11 mouse cellular contexts compared by ENCODE assay signal in the genomic region with DNA sequence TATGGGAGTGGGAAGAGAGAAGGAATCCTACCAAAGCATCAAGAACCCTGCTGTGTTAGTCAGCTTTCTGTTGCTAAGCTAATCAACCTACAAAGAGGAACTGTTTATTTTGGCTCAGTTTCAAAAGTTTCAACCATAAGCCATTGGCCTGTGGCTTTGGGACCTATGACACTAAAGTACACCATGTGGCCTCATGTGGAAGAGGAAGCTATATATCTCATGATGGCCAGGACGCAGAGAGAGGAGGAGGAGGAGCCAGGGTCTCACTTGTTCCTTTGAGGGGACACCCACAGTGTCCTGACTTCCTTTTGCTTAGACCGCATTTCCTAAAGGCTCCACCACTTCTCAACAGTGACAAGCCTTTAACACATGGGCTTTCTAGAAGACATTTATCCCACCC.
DNase-seq lines count a peak whose midpoint lies in the region; ATAC-seq lines count a peak whose summit lies in the region.
"Had no signal": no experiment of that assay in that cellular context is flagged by ENCODE, and none has a peak within 500 bp of the region (broad histone marks: within the 10 kb centered on the region; RNA-seq: fewer than 3 reads in every experiment).

No protein-coding gene starts in this region.

- WGBS in neural tube, embryonic 15.5 days, result 65% methylated on average over 2 of the region's 2 CpGs

- no peak overlapping the region for H3K27ac ChIP-seq in neural tube, embryonic 15.5 days (replicated peaks)
- H3K27ac ChIP-seq: heart, embryonic 15.5 days had no signal

- no peaks in the 10 kb centered on the region for H3K9me3 ChIP-seq in neural tube, embryonic 15.5 days (replicated peaks)
- H3K9me3 ChIP-seq: heart, embryonic 15.5 days had no signal

- DNase-seq in heart, adult 8-10 months (ENCODE audit: low spot score), result peak; percentile 4
- DNase-seq in heart, postnatal 25 days (ENCODE audit: low spot score), result no peak
- DNase-seq in 416B (ENCODE audit: low read depth), result peak; percentile 98
- peak; percentile 33 for DNase-seq in lung, postnatal 25 days (ENCODE audit: low spot score)
- DNase-seq in right cerebral cortex, postnatal 10 days (ENCODE audit: low spot score in 2 of 2), result no peak
- no peak for DNase-seq in testis, postnatal 14 days (ENCODE audit: low spot score)
- DNase-seq: cerebellum, adult 9-10 months had no signal

- intact Hi-C loops in heart, postnatal 25 days (cut with DNase I), result no loop called here

- no peak overlapping the region for H3K4me2 ChIP-seq in neural tube, embryonic 15.5 days
- H3K4me2 ChIP-seq: heart, embryonic 15.5 days; midbrain, embryonic 11.5 days had no signal

- no peak overlapping the region for H3K9ac ChIP-seq in neural tube, embryonic 15.5 days (replicated peaks)
- H3K9ac ChIP-seq: heart, embryonic 15.5 days had no signal

- H3K4me1 ChIP-seq in neural tube, embryonic 15.5 days, result peaks cover 9% of the 10 kb centered on the region
- H3K4me1 ChIP-seq: heart, embryonic 15.5 days had no signal

- peak; percentile 97 for ATAC-seq in granulocyte monocyte progenitor cell, adult 5-6 weeks (replicated peaks; ENCODE audit: poor library complexity, severe bottlenecking)
- ATAC-seq in neural tube, embryonic 15.5 days (ENCODE audit: low FRiP score), result no peak

- no peak overlapping the region for H3K4me3 ChIP-seq in neural tube, embryonic 15.5 days (replicated peaks)
- H3K4me3 ChIP-seq: heart, embryonic 15.5 days had no signal

- no peaks in the 10 kb centered on the region for H3K36me3 ChIP-seq in neural tube, embryonic 15.5 days
- H3K36me3 ChIP-seq: heart, embryonic 15.5 days had no signal

- no peaks in the 10 kb centered on the region for H3K27me3 ChIP-seq in neural tube, embryonic 15.5 days (replicated peaks)

Comparison
In these comparisons a context has a peak if more than half of its experiments do, and no peak if none do; other contexts are left out.
1. DNase-seq: peak in heart, adult 8-10 months (single experiment), 416B (single experiment) and lung, postnatal 25 days (single experiment); none in heart, postnatal 25 days (single experiment), right cerebral cortex, postnatal 10 days (0 of 2) and testis, postnatal 14 days (single experiment).